Mouse (Mus musculus) hindbrain, embryonic 16.5 days (tissue): ENCODE data around the gene Alg11. TPM values are rescaled to one million over a fixed set of nuclear protein-coding genes. Genes with fewer than 3 reads are reported as not detected.

Experiments used
- ATAC-seq: fragments of 200-750 bp; cut with Nextera tagmentation; 2 replicates; pipeline ENCODE4 v1.8.0; 2017; ENCODE audit warnings: moderate TSS enrichment, moderate library complexity
- H3K27ac ChIP-seq: fragments of 300-500 bp; sonication (generic); 2 replicates; pipeline ENCODE4 v1.5.1; 2014; ENCODE audit warnings: low read depth, mild to moderate bottlenecking, control low read depth, low read length, moderate library complexity
- H3K27me3 ChIP-seq: fragments of 300-500 bp; sonication (generic); replicated peaks from 2 replicates; pipeline ENCODE4 v1.6.1; 2014; ENCODE audit warnings: low read length; ENCODE audit not compliant: control insufficient read depth, insufficient read depth
- H3K36me3 ChIP-seq: fragments of 300-500 bp; sonication (generic); 2 replicates; pipeline ENCODE4 v1.6.1; 2014; ENCODE audit warnings: mild to moderate bottlenecking, low read length, moderate library complexity, mixed read lengths; ENCODE audit not compliant: control insufficient read depth, insufficient read depth
- H3K4me1 ChIP-seq: fragments of 300-500 bp; sonication (generic); 2 replicates; pipeline ENCODE4 v1.6.1; 2014; ENCODE audit warnings: low read depth, low read length; ENCODE audit not compliant: control insufficient read depth, insufficient read depth
- H3K4me2 ChIP-seq: fragments of 300-500 bp; sonication (generic); 2 replicates; pipeline ENCODE4 v1.6.1; 2014; ENCODE audit warnings: mild to moderate bottlenecking, low read length, control low read depth, moderate library complexity
- H3K4me3 ChIP-seq: fragments of 300-500 bp; sonication (generic); 2 replicates; pipeline ENCODE4 v1.5.1; 2014; ENCODE audit warnings: mild to moderate bottlenecking, low read length, control low read depth, moderate library complexity
- H3K9ac ChIP-seq: fragments of 300-500 bp; sonication (generic); 2 replicates; pipeline ENCODE4 v1.6.1; 2014; ENCODE audit warnings: low read depth, mild to moderate bottlenecking, control low read depth, low read length, moderate library complexity
- H3K9me3 ChIP-seq: fragments of 300-500 bp; sonication (generic); 2 replicates; pipeline ENCODE4 v1.6.1; 2014; ENCODE audit warnings: mild to moderate bottlenecking, low read length, moderate library complexity; ENCODE audit not compliant: control insufficient read depth
- WGBS: fragments of 180-500 bp; shearing (Covaris S2); extraction: QIAGEN DNeasy Blood & Tissue Kit; methylation state at CpG from one replicate; pipeline ENCODE4 v1.1.7; 2014; 5-methylcytosine and 5-hydroxymethylcytosine counted together
- polyA plus RNA-seq: library from polyadenylated mRNA; unstranded; fragments of >200 nt; fragmentation: Nextera tagmentation; extraction: Ambion mirVana; gene quantifications from 2 replicates; pipeline ENCODE4 v1.2.1, GENCODE M21; 2015

Alg11 gene
- polyA plus RNA-seq = 40.9 and 42.4 TPM in 2 replicates

- Histone ChIP-seq H3K27ac (peak within 1 kb of the TSS; percentile 25; the same call in 1 of the 2 replicates), H3K36me3 (peaks cover 6% of the 10 kb centered on the region), H3K4me1 (peaks cover 7% of the 10 kb centered on the region), H3K27me3 (no peaks in the 10 kb centered on the region), H3K4me3 (peak within 1 kb of the TSS; percentile 66), H3K4me2 (peak within 1 kb of the TSS; percentile 91), H3K9ac (peak within 1 kb of the TSS; percentile 67), H3K9me3 (no peaks in the 10 kb centered on the region)
- ATAC-seq = peak; percentile 100
- WGBS = 0% methylated on average over 36 of the region's 36 CpGs
These were observed at the start of gene Alg11 for GRCm38 (mm10) chr8:22060446-22060889. Alg11 (plus strand) TSS chr8:22060721.

- H3K36me3 ChIP-seq = peaks cover 3% of the 10 kb centered on the region; the same call in 1 of the 2 replicates
- 0 out of 2 replicates have a peak, but pooled peaks have one; percentile 27 for ATAC-seq
- no peaks in the 10 kb centered on the region for H3K27me3 ChIP-seq
- no peaks in the 10 kb centered on the region for H3K9me3 ChIP-seq
- no peak overlapping the region for H3K4me3 ChIP-seq
- no peaks in the 10 kb centered on the region for H3K4me1 ChIP-seq
- H3K27ac ChIP-seq = no peak overlapping the region
- H3K4me2 ChIP-seq = no peak overlapping the region
- H3K9ac ChIP-seq = no peak overlapping the region
- WGBS = 77% methylated on average over 24 of the region's 24 CpGs
These were observed 47.4 kb upstream of the Alg11 start for GRCm38 (mm10) chr8:22013034-22013707.

- no peaks in the 10 kb centered on the region for H3K4me1 ChIP-seq
- H3K4me3 ChIP-seq = no peak overlapping the region
- no peak overlapping the region for H3K4me2 ChIP-seq
- ATAC-seq = no peak
- no peak overlapping the region for H3K9ac ChIP-seq
- H3K9me3 ChIP-seq = no peaks in the 10 kb centered on the region
- whole genome bisulfite sequencing = 72% methylated on average over 7 of the region's 7 CpGs
- H3K36me3 ChIP-seq = no peaks in the 10 kb centered on the region
- no peak overlapping the region for H3K27ac ChIP-seq
- H3K27me3 ChIP-seq = no peaks in the 10 kb centered on the region
These were observed 42.8 kb upstream of the Alg11 start for GRCm38 (mm10) chr8:22017731-22018130.

GRCm38 (mm10) chr8:22019498-22019897, 41.0 kb upstream of the Alg11 start:
- Histone ChIP-seq H3K9me3 (no peaks in the 10 kb centered on the region), H3K27ac (no peak overlapping the region), H3K9ac (no peak overlapping the region), H3K4me2 (no peak overlapping the region), H3K4me3 (no peak overlapping the region), H3K4me1 (no peaks in the 10 kb centered on the region), H3K27me3 (no peaks in the 10 kb centered on the region), H3K36me3 (no peaks in the 10 kb centered on the region)
- no peak for ATAC-seq
- 85% methylated on average over 5 of the region's 5 CpGs for WGBS

- H3K4me1 ChIP-seq = no peaks in the 10 kb centered on the region
- 56% methylated on average over 7 of the region's 7 CpGs for WGBS
- H3K36me3 ChIP-seq = no peaks in the 10 kb centered on the region
- no peaks in the 10 kb centered on the region for H3K27me3 ChIP-seq
- H3K4me2 ChIP-seq = no peak overlapping the region
- no peaks in the 10 kb centered on the region for H3K9me3 ChIP-seq
- H3K27ac ChIP-seq = no peak overlapping the region
- no peak for ATAC-seq
- no peak overlapping the region for H3K9ac ChIP-seq
- H3K4me3 ChIP-seq = no peak overlapping the region
These were observed 38.3 kb upstream of the Alg11 start for GRCm38 (mm10) chr8:22022244-22022643.

DNA sequence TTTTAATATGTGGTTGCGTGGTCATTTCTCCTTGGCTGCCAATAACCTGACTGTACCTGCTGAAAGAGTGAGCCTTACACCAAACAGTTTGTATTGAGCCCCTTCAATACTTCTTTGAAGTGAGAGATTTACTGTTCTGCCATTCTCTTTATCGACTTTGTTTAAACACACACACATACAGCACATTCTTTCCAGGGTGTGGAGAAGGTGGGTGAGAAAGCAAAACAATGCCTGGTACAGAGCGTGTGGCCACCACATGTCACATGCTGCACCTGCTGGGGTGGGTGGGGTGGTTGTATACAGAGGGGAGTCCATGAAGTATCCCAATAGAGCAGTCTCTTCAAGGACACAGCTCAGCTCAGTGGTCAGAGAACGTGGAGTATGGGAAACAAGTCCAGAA, 35.3 kb upstream of the Alg11 start:
- Histone ChIP-seq H3K4me2 (no peak overlapping the region), H3K9me3 (no peaks in the 10 kb centered on the region), H3K27ac (no peak overlapping the region), H3K27me3 (no peaks in the 10 kb centered on the region), H3K9ac (no peak overlapping the region), H3K4me3 (no peak overlapping the region), H3K36me3 (no peaks in the 10 kb centered on the region), H3K4me1 (no peaks in the 10 kb centered on the region)
- ATAC-seq = no peak
- 79% methylated on average over 4 of the region's 4 CpGs for WGBS

- 95% methylated on average over 3 of the region's 3 CpGs for WGBS
- no peak overlapping the region for H3K9ac ChIP-seq
- no peak for ATAC-seq
These were observed 31.5 kb upstream of the Alg11 start for GRCm38 (mm10) chr8:22028973-22029372.

DNA sequence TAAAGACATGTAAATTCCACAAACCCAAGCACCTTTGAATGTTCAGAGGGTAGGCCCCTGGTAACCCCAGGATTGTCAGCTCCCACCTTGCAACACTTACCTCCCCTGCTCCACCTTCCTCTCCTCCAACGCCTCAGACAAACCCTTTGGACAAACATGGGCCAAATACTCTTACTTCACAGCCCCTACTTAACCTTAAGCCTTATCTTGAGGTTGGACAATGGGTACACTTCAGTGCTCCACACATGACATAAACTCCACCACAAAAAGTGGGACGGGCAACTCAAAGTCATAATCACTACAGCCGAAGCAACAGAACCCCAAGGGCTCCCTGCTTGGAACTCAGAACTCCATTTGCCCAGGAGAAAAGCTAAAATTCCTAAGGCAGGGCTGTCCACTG, 29.5 kb upstream of the Alg11 start:
- Histone ChIP-seq H3K9ac (no peak overlapping the region), H3K4me1 (no peaks in the 10 kb centered on the region), H3K36me3 (no peaks in the 10 kb centered on the region), H3K27me3 (no peaks in the 10 kb centered on the region), H3K9me3 (no peaks in the 10 kb centered on the region), H3K4me3 (no peak overlapping the region), H3K27ac (no peak overlapping the region), H3K4me2 (no peak overlapping the region)
- ATAC-seq = no peak
- 87% methylated on average over 3 of the region's 3 CpGs for WGBS

More at GRCm38 (mm10) chr8:22028973-22029372, 31.5 kb upstream of the Alg11 start:
- H3K4me3 ChIP-seq = no peak overlapping the region
- no peaks in the 10 kb centered on the region for H3K9me3 ChIP-seq
- H3K27ac ChIP-seq = no peak overlapping the region
- H3K4me2 ChIP-seq = no peak overlapping the region
- no peaks in the 10 kb centered on the region for H3K4me1 ChIP-seq
- H3K36me3 ChIP-seq = no peaks in the 10 kb centered on the region
- no peaks in the 10 kb centered on the region for H3K27me3 ChIP-seq

GRCm38 (mm10) chr8:22036137-22036536, 24.4 kb upstream of the Alg11 start:
- no peak for ATAC-seq
- Histone ChIP-seq H3K27me3 (no peaks in the 10 kb centered on the region), H3K36me3 (no peaks in the 10 kb centered on the region), H3K4me2 (no peak overlapping the region), H3K27ac (no peak overlapping the region), H3K9ac (no peak overlapping the region), H3K4me3 (no peak overlapping the region), H3K9me3 (no peaks in the 10 kb centered on the region), H3K4me1 (0 out of 2 replicates have a peak, but pooled peaks cover 5% of the 10 kb centered on the region)
- WGBS = 89% methylated on average over 9 of the region's 9 CpGs
